Mouse (Mus musculus) intestine, embryonic 14.5 days (tissue): Measurements from ENCODE around the gene Rpl39l. TPM values are rescaled to one million over a fixed set of nuclear protein-coding genes. Genes with fewer than 3 reads are reported as not detected.
"Not testable (repeated sequence)": the region's sequence is repeated elsewhere in the genome, so short reads cannot be mapped to it uniquely, and the experiment has no call there.

Experiments
- ATAC-seq: fragments of 200-750 bp; cut with Nextera tagmentation; replicated peaks from 2 replicates; pipeline ENCODE4 v1.8.0; 2017; ENCODE audit warnings: low read depth, moderate number of reproducible peaks, moderate TSS enrichment, moderate library complexity; ENCODE audit not compliant: low FRiP score, low TSS enrichment
- DNase-seq: peaks from one replicate; pipeline ENCODE4 v3.0.0-alpha.2; 2018; ENCODE audit warnings: low spot score
- H3K27ac ChIP-seq: fragments of 300-500 bp; sonication (generic); 2 replicates; pipeline ENCODE4 v1.5.1; 2014; ENCODE audit warnings: low read depth, mild to moderate bottlenecking, control low read depth
- H3K27me3 ChIP-seq: fragments of 300-500 bp; sonication (generic); replicated peaks from 2 replicates; pipeline ENCODE4 v1.6.1; 2014; ENCODE audit warnings: low read length, control low read depth; ENCODE audit not compliant: control insufficient read depth, insufficient read depth
- H3K36me3 ChIP-seq: fragments of 300-500 bp; sonication (generic); 2 replicates; pipeline ENCODE4 v1.6.1; 2014; ENCODE audit warnings: low read length, control low read depth; ENCODE audit not compliant: control insufficient read depth, insufficient read depth
- H3K4me1 ChIP-seq: fragments of 300-500 bp; sonication (generic); replicated peaks from 2 replicates; pipeline ENCODE4 v1.6.1; 2014; ENCODE audit warnings: low read length, control low read depth, mixed read lengths; ENCODE audit not compliant: control insufficient read depth, insufficient read depth
- H3K4me2 ChIP-seq: fragments of 300-500 bp; sonication (generic); 2 replicates; pipeline ENCODE4 v1.6.1; 2014; ENCODE audit warnings: low read length
- H3K4me3 ChIP-seq: fragments of 300-500 bp; sonication (generic); 2 replicates; pipeline ENCODE4 v1.5.1; 2014; ENCODE audit warnings: low read depth, low read length, control low read depth, mixed read lengths
- H3K9ac ChIP-seq: fragments of 300-500 bp; sonication (generic); 2 replicates; pipeline ENCODE4 v1.6.1; 2014; ENCODE audit warnings: mild to moderate bottlenecking, low read length
- H3K9me3 ChIP-seq: fragments of 300-500 bp; sonication (generic); 2 replicates; pipeline ENCODE4 v1.6.1; 2016; ENCODE audit warnings: low read length, control low read depth; ENCODE audit not compliant: control insufficient read depth
- WGBS: fragments of 180-500 bp; shearing (Covaris S2); extraction: QIAGEN DNeasy Blood & Tissue Kit; methylation state at CpG from one replicate; pipeline ENCODE4 v1.1.7; 2014; 5-methylcytosine and 5-hydroxymethylcytosine counted together
- polyA plus RNA-seq: library from polyadenylated mRNA; unstranded; fragments of >200 nt; fragmentation: Nextera tagmentation; extraction: Ambion mirVana; gene quantifications from 2 replicates; pipeline ENCODE4 v1.2.1, GENCODE M21; 2014

Gene Rpl39l
- polyA plus RNA-seq, 1 experiment from 2014 or later = not detected

- H3K9me3 ChIP-seq = peaks cover 29% of the 10 kb centered on the region
- 97% methylated on average over 10 of the region's 10 CpGs for WGBS
- H3K4me3 ChIP-seq, H3K4me1 ChIP-seq, ATAC-seq, DNase-seq, H3K36me3 ChIP-seq, H3K27ac ChIP-seq, H3K9ac ChIP-seq, H3K4me2 ChIP-seq, H3K27me3 ChIP-seq: not testable (repeated sequence)
These were observed 17.4 kb downstream of the Rpl39l start for GRCm38 (mm10) chr16:10187461-10187860.

- WGBS = under 1% methylated on average over 63 of the region's 63 CpGs
- Histone ChIP-seq H3K27ac (no peak within 1 kb of the TSS), H3K4me1 (no peaks in the 10 kb centered on the region), H3K4me3 (peak within 1 kb of the TSS; percentile 36), H3K9ac (peak within 1 kb of the TSS; percentile 25), H3K9me3 (peaks cover 7% of the 10 kb centered on the region; the same call in 1 of the 2 replicates), H3K4me2 (peak within 1 kb of the TSS; percentile 78), H3K36me3 (no peaks in the 10 kb centered on the region), H3K27me3 (no peaks in the 10 kb centered on the region)
- ATAC-seq (peak; percentile 98), DNase-seq (peak; percentile 94)
These were observed 22.9 kb downstream of the Rpl39l start, which contains the start of gene Atf7ip2 for GRCm38 (mm10) chr16:10192679-10193506. TSS of gene Atf7ip2 (plus strand) at chr16:10192712.

- no peaks in the 10 kb centered on the region for H3K36me3 ChIP-seq
- H3K27ac ChIP-seq = no peak overlapping the region
- DNase-seq = no peak
- ATAC-seq = no peak
- H3K9me3 ChIP-seq = no peaks in the 10 kb centered on the region
- H3K4me3 ChIP-seq = no peak overlapping the region
- H3K27me3 ChIP-seq = no peaks in the 10 kb centered on the region
- no peak overlapping the region for H3K4me2 ChIP-seq
- H3K9ac ChIP-seq = no peak overlapping the region
- WGBS = 89% methylated on average over 1 of the region's 1 CpGs
- no peaks in the 10 kb centered on the region for H3K4me1 ChIP-seq
These were observed 38.8 kb downstream of the Rpl39l start for GRCm38 (mm10) chr16:10208777-10209176.

GRCm38 (mm10) chr16:10216366-10216765, 46.3 kb downstream of the Rpl39l start:
- not testable (repeated sequence) for DNase-seq, H3K4me3 ChIP-seq, ATAC-seq, H3K4me1 ChIP-seq, H3K27ac ChIP-seq, H3K9ac ChIP-seq, H3K27me3 ChIP-seq, H3K9me3 ChIP-seq, H3K36me3 ChIP-seq, H3K4me2 ChIP-seq
- 96% methylated on average over 1 of the region's 1 CpGs for WGBS

GRCm38 (mm10) chr16:10217020-10217419, 47.0 kb downstream of the Rpl39l start:
- not testable (repeated sequence) for H3K9ac ChIP-seq, H3K4me1 ChIP-seq, H3K4me3 ChIP-seq, DNase-seq, ATAC-seq, H3K4me2 ChIP-seq, H3K27me3 ChIP-seq, H3K36me3 ChIP-seq, H3K9me3 ChIP-seq, H3K27ac ChIP-seq
- 92% methylated on average over 2 of the region's 2 CpGs for WGBS

Other genes with a start within 250 kb of the Rpl39l start
- gene Grin2a, start 174.7 kb upstream of the Rpl39l start, polyA plus RNA-seq = 0.11 and 0.30 TPM in 2 replicates
- 1.4 and 1.5 TPM in 2 replicates for gene Atf7ip2, start 22.5 kb downstream of the Rpl39l start, polyA plus RNA-seq
- gene Emp2, start 143.7 kb downstream of the Rpl39l start, polyA plus RNA-seq = 21.4 and 24.0 TPM in 2 replicates
- gene Tekt5, start 225.3 kb downstream of the Rpl39l start, polyA plus RNA-seq = 0.19 and 0.28 TPM in 2 replicates
- 71.6 and 74.2 TPM in 2 replicates for gene Nubp1, start 241.7 kb downstream of the Rpl39l start, polyA plus RNA-seq